Mouse (Mus musculus) lung, embryonic 15.5 days (tissue): ENCODE measurements at regions not wholly inside any gene's neighbourhood (a gene's known extent, or its start where the extent isn't known, plus 50 kb on each side); places are given as distances from the start of the nearest gene placed in this dataset.

Experiments used
- ATAC-seq: fragments of 200-750 bp; cut with Nextera tagmentation; 2 replicates; pipeline ENCODE4 v1.8.0; 2017; ENCODE audit warnings: moderate number of reproducible peaks, borderline replicate concordance; ENCODE audit not compliant: low FRiP score, low TSS enrichment; ENCODE audit errors: extremely low read depth
- H3K27ac ChIP-seq: fragments of 300-500 bp; sonication (generic); 2 replicates; pipeline ENCODE4 v1.5.1; 2015; ENCODE audit warnings: moderate library complexity, mild to moderate bottlenecking, inconsistent platforms
- H3K27me3 ChIP-seq: fragments of 300-500 bp; sonication (generic); 2 replicates; pipeline ENCODE4 v1.6.1; 2015; ENCODE audit warnings: inconsistent platforms
- H3K36me3 ChIP-seq: fragments of 300-500 bp; sonication (generic); 2 replicates; pipeline ENCODE4 v1.6.1; 2015; ENCODE audit warnings: inconsistent platforms
- H3K4me1 ChIP-seq: fragments of 300-500 bp; sonication (generic); 2 replicates; pipeline ENCODE4 v1.6.1; 2015; ENCODE audit warnings: inconsistent platforms
- H3K4me2 ChIP-seq: fragments of 300-500 bp; sonication (generic); 2 replicates; pipeline ENCODE4 v1.6.1; 2015; ENCODE audit warnings: inconsistent platforms, mild to moderate bottlenecking, moderate library complexity
- H3K4me3 ChIP-seq: fragments of 300-500 bp; sonication (generic); 2 replicates; pipeline ENCODE4 v1.5.1; 2015; ENCODE audit warnings: mild to moderate bottlenecking, inconsistent platforms
- H3K9ac ChIP-seq: fragments of 300-500 bp; sonication (generic); 2 replicates; pipeline ENCODE4 v1.6.1; 2015; ENCODE audit warnings: inconsistent platforms
- H3K9me3 ChIP-seq: fragments of 300-500 bp; sonication (generic); 2 replicates; pipeline ENCODE4 v1.6.1; 2016; ENCODE audit warnings: inconsistent platforms
- WGBS: fragments of 180-500 bp; shearing (Covaris S2); methylation state at CpG from one replicate; pipeline ENCODE4 v1.1.7; 2015; 5-methylcytosine and 5-hydroxymethylcytosine counted together

DNA sequence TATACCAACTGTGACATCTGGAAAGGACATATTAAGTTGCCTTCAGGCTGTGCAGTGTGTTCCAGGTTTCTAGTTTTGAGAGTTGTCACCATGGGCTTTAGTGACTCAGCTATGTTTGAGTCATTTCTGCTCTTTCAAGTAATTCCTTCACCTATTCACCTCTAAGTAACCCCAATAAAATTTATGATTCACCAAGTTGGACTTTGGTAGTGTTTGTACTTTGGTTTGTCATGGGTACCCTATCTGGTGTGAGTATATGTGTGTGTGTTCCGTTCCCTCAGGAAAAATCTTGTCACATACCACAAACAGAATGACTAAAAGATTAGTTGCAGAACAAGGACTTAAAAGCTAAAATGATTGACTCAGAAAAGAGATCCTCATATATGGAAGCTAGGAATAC is 76.8 kb upstream of the Crbn start:
- H3K4me3 ChIP-seq = no peak overlapping the region
- no peak overlapping the region for H3K4me2 ChIP-seq
- H3K4me1 ChIP-seq = no peaks in the 10 kb centered on the region
- H3K9me3 ChIP-seq = no peaks in the 10 kb centered on the region
- no peaks in the 10 kb centered on the region for H3K27me3 ChIP-seq
- H3K27ac ChIP-seq = no peak overlapping the region
- 89% methylated on average over 1 of the region's 1 CpGs for WGBS
- H3K9ac ChIP-seq = no peak overlapping the region
- no peaks in the 10 kb centered on the region for H3K36me3 ChIP-seq
- ATAC-seq = no peak

DNA sequence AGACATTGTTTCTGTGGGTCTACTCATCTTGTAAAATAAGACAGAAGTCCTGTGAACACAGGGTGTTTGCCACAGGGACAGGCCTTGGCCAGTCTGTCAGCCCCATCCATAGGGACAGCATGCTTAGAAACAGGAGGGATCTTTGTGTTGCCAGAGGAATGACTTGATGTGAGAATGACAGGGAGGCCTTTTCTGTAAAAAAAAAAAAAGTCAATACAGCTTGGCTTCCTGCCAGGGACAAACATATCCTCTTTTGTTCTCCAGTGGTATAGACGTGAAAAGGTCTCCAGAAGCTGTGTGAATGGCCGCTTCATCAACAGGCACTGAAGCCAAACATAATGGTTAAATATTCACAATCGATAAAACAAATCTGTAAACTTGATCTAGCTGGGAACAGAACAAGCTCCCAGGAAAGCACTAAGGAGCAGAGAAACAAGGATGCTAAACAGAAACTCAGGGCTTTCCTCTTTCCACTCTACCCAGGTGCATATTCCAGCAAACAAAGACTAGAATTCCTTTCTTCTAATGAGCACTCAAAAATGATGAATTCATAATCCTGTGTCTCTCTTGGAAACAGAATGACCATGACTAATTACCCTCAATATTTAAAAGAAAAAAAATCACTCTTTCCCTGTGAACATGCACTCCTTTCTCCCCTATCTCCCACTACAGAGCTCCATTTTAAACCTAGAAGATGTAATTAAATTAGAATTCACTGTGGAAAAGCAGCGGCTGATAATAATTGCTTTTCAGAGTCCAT is 92.2 kb upstream of the Crbn start:
- H3K4me2 ChIP-seq = no peak overlapping the region
- no peak overlapping the region for H3K9ac ChIP-seq
- no peak overlapping the region for H3K4me3 ChIP-seq
- ATAC-seq = no peak
- no peaks in the 10 kb centered on the region for H3K27me3 ChIP-seq
- WGBS = 62% methylated on average over 4 of the region's 4 CpGs
- no peaks in the 10 kb centered on the region for H3K36me3 ChIP-seq
- no peak overlapping the region for H3K27ac ChIP-seq
- H3K9me3 ChIP-seq = no peaks in the 10 kb centered on the region
- no peaks in the 10 kb centered on the region for H3K4me1 ChIP-seq

DNA sequence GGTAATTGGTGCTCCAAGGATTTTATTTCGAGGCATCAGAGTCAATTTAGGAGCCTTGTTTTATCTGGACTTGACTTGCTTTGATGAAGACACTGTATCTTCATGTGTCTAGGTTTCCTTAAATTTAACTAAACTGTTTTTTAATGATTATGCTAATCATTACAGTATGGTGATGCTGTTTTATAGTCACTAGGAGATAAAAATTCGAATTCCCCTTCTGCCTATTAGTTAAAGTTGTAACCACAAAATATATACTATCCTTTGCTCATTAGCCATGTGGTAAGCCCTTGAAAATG is 92.7 kb upstream of the Crbn start:
- Histone ChIP-seq H3K36me3 (no peaks in the 10 kb centered on the region), H3K9me3 (no peaks in the 10 kb centered on the region), H3K27me3 (no peaks in the 10 kb centered on the region), H3K4me2 (no peak overlapping the region), H3K4me1 (no peaks in the 10 kb centered on the region), H3K4me3 (no peak overlapping the region), H3K9ac (no peak overlapping the region), H3K27ac (no peak overlapping the region)
- 44% methylated on average over 2 of the region's 2 CpGs for WGBS
- ATAC-seq = no peak

DNA sequence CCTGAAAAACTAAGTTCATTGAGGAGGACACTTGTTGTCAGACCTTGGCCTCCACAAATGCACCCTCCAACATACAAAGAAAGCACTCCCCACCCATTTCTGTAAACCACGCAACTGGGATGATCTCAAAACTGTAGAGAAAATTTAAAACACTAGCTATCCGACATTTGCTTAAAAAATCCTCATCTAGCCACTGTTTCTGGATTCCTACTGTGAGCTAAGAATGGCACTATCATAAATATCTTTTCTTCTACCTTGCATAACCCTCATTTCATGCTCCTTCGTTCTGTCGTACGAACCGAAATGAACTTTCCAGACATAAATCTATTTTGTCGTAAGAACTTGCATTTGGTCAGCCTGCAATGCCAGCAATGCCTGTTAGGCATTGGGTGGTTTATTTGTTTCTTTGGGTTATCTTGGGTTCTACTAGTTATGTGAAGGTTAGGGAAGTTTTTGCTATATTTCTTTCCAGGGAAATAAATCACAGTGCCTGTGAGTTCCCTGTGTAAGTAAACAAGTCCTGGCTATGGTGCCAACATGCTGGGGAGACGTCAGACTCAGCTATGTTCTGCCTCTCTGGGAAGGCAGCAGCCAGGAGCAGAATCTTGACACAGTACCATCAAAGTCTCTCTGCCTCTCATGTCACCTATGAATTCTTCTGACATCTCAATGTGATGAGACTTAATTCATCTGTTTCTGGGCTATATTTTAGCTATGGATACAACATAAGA is 104.2 kb upstream of the Crbn start:
- H3K4me2 ChIP-seq = no peak overlapping the region
- WGBS = 75% methylated on average over 8 of the region's 8 CpGs
- H3K9ac ChIP-seq = no peak overlapping the region
- H3K9me3 ChIP-seq = no peaks in the 10 kb centered on the region
- no peaks in the 10 kb centered on the region for H3K4me1 ChIP-seq
- H3K27me3 ChIP-seq = no peaks in the 10 kb centered on the region
- no peak overlapping the region for H3K27ac ChIP-seq
- H3K4me3 ChIP-seq = no peak overlapping the region
- ATAC-seq = no peak
- no peaks in the 10 kb centered on the region for H3K36me3 ChIP-seq

DNA sequence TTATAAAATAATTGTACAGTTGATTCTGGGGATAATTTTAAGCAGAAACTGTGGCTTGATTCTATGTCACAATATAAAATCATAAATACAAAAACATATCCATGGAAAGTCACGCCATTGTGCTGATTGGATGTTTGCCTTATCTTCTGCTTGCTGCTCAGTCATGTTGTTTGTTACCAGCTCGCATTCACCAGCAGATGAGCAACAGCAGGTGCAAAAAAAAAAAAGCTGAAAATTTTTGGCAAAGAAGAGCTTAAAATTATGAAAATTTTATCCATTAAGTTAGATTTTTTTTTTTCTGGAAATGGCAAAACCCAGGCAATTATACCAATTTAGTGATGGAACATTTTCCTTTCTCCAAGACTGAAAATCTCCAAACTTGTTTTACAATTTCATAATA is 115.2 kb upstream of the Crbn start:
- 77% methylated on average over 2 of the region's 2 CpGs for WGBS
- ATAC-seq = no peak
- H3K27me3 ChIP-seq = no peaks in the 10 kb centered on the region

DNA sequence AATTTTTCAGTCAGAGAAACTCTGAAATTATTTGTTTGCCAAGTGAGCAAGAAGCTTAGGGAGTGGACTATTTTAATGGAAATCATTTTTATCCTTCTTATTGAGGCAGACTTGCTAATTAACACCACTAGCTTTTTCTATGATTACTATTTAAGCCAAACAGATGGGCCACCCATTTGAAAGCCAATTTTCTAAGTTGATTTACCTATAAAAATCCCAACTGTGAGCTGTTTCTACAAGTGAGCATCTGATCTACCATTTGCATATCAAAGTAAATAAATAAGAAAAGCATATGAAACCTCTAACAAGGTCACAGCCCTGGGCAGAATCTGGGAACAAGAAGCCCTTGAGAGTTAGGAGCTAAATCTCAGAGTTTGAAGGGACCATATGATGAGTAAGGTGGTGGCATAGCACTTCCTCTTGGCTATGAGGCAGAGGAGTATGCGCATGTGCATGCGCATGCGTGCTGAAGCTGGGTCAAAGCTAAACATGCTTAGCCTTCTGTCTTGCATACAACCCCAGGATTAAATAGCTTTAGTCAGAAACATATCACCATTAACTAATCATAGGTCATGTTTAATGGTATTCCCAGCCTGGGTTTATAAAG is 116.9 kb upstream of the Crbn start:
- Histone ChIP-seq H3K27ac (no peak overlapping the region), H3K36me3 (no peaks in the 10 kb centered on the region), H3K27me3 (no peaks in the 10 kb centered on the region), H3K4me1 (no peaks in the 10 kb centered on the region), H3K4me3 (no peak overlapping the region), H3K9me3 (no peaks in the 10 kb centered on the region), H3K9ac (no peak overlapping the region), H3K4me2 (no peak overlapping the region)
- no peak for ATAC-seq
- WGBS = 87% methylated on average over 3 of the region's 3 CpGs

More for the DNA sequence above, 115.2 kb upstream of the Crbn start:
- no peak overlapping the region for H3K4me2 ChIP-seq
- no peak overlapping the region for H3K9ac ChIP-seq
- no peaks in the 10 kb centered on the region for H3K9me3 ChIP-seq
- H3K36me3 ChIP-seq = no peaks in the 10 kb centered on the region
- no peak overlapping the region for H3K4me3 ChIP-seq
- no peak overlapping the region for H3K27ac ChIP-seq
- H3K4me1 ChIP-seq = no peaks in the 10 kb centered on the region

DNA sequence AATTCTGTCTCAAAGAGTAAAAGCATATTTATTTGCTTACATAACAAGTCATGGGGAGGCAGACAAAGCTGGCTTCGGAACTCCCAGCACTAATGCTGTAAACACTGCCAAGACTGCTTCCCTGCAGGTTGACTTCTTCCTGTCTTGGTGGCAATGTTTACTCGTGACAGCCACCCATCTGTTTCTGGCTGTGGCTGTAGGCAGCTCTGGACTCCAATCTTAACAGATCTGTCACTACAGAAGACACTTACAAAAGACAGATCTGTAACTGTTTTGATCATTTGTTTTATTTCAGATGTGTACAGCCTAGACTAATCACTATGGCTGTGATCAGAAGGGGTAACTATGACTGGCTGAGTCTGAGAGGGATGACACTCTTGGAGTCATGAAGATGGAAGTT is 121.1 kb upstream of the Crbn start:
- H3K9ac ChIP-seq = no peak overlapping the region
- no peak overlapping the region for H3K4me2 ChIP-seq
- H3K36me3 ChIP-seq = no peaks in the 10 kb centered on the region
- H3K4me3 ChIP-seq = no peak overlapping the region
- no peak for ATAC-seq
- H3K27me3 ChIP-seq = no peaks in the 10 kb centered on the region
- H3K27ac ChIP-seq = no peak overlapping the region
- WGBS = 10% methylated on average over 2 of the region's 2 CpGs
- no peaks in the 10 kb centered on the region for H3K4me1 ChIP-seq
- H3K9me3 ChIP-seq = no peaks in the 10 kb centered on the region

DNA sequence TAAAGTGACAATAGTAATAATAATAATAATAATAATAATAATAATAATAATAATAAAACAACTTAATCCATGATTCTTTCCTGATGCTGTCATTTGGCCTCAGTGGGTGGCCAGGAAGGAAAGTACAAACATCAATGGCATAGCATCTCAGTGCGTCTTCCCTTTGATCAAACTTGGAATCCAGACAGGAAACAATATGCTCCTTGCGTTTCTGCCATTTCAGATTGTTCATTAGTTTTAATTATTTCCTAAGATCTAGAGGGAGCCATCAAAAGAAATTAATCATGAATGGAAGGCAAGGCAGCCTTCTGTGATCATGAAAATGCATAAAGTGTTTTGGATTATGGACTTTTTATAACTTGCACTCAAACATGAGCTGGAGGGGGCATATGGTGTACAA is 125.6 kb upstream of the Crbn start:
- Histone ChIP-seq H3K9me3 (no peaks in the 10 kb centered on the region), H3K4me2 (no peak overlapping the region), H3K36me3 (no peaks in the 10 kb centered on the region), H3K4me3 (no peak overlapping the region), H3K27me3 (no peaks in the 10 kb centered on the region), H3K27ac (no peak overlapping the region), H3K4me1 (no peaks in the 10 kb centered on the region), H3K9ac (no peak overlapping the region)
- ATAC-seq = no peak
- WGBS = 58% methylated on average over 2 of the region's 2 CpGs

DNA sequence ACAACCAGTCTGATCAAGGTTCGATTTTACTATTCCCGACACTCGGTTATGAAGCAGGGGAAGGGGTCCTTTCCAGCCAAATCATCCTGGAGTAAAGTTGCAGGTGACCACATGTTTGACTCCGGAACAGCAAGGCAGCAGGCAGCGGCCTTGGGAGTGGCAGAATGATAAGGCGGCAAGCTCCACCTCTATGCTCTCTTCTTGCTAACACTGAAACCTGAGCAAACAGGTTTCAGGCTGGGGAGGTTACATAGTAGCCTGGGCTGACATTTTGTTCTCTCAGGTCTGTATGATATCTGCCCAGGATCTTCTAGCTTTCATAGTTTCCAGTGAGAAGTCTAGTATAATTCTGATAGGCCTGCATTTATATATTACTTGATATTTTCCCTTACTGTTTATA is 133.7 kb upstream of the Crbn start:
- Histone ChIP-seq H3K9me3 (no peaks in the 10 kb centered on the region), H3K4me1 (no peaks in the 10 kb centered on the region), H3K4me3 (no peak overlapping the region), H3K4me2 (no peak overlapping the region), H3K27ac (no peak overlapping the region), H3K36me3 (no peaks in the 10 kb centered on the region), H3K27me3 (no peaks in the 10 kb centered on the region), H3K9ac (no peak overlapping the region)
- ATAC-seq = no peak
- 61% methylated on average over 6 of the region's 6 CpGs for WGBS

DNA sequence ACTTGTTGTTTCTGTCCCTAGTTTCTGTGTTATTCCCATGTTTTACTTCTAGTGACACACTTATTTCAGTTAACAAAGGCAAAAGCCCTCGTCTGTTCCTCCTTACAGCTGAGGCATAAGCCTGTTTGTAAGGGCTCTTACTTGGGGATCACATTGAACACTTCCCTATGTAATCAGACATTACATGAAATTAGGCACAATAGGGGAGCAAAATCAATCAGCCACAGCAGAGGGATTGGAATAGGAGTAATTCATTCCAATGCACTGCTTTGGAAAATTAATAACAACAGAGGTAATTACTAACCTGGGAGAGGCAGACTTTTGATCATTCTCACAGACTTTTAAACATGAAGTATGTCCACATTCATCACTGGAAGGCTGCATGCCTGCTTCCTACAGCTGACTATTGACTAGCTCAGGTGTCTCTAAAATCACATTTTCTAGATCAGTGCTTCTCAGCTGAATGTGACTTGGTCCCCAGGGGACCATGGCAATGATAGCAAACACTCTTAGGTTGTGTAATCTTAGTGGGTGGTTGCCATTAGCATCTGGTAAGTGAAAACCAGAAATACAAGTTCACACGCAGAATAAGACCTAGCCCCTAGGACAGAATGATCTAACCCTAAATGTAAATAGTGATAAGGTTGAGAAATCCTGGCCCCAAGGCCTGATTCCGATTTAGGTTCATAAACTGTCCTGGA is 146.5 kb upstream of the Crbn start:
- WGBS = 37% methylated on average over 3 of the region's 3 CpGs
- Histone ChIP-seq H3K36me3 (no peaks in the 10 kb centered on the region), H3K4me2 (no peak overlapping the region), H3K9me3 (no peaks in the 10 kb centered on the region), H3K27ac (no peak overlapping the region), H3K9ac (no peak overlapping the region), H3K4me3 (no peak overlapping the region), H3K27me3 (no peaks in the 10 kb centered on the region), H3K4me1 (no peaks in the 10 kb centered on the region)
- no peak for ATAC-seq

DNA sequence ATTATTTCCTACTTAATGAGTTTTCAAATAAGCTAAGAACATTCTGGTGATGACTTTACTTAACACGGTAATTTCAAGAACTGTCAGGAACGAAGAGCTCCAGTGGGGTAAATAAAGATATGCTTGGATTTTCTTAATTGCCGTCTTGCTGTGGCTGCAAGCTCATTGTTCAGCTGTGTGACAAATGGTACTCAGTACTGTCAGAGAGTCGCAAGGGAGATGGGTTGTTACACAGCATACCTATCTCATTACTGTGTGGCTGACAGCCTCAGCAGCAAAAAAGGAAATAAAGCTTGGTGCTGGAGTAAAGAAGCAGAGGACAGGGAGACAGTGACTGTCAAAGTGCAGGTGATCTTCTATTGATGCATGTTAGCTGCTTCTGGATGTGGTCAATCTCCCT is 151.0 kb upstream of the Crbn start:
- Histone ChIP-seq H3K4me2 (no peak overlapping the region), H3K27me3 (no peaks in the 10 kb centered on the region), H3K27ac (no peak overlapping the region), H3K4me3 (no peak overlapping the region), H3K9ac (no peak overlapping the region), H3K4me1 (no peaks in the 10 kb centered on the region), H3K9me3 (no peaks in the 10 kb centered on the region), H3K36me3 (no peaks in the 10 kb centered on the region)
- no peak for ATAC-seq
- WGBS = 48% methylated on average over 4 of the region's 4 CpGs

DNA sequence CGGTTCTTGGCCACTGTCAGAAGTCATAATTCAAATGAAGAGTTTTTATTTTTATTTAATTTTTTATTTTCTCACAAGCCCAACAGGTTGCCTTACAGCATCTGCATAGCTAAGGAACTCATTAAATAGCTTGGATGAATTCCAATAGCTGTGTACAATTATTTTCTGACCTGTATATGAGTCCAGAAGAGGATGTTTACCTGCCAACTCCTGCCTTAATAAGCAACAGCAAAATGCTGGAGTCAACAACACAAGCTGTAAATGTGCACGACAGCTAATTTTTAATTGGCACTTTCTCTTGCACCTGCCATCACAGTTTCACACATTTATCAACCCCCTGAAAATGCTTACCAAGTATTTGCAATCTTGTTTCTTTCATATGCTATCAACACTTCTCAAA is 161.4 kb upstream of the Crbn start:
- Histone ChIP-seq H3K4me2 (no peak overlapping the region), H3K4me3 (no peak overlapping the region), H3K4me1 (no peaks in the 10 kb centered on the region), H3K9me3 (no peaks in the 10 kb centered on the region), H3K27me3 (no peaks in the 10 kb centered on the region), H3K27ac (no peak overlapping the region), H3K36me3 (no peaks in the 10 kb centered on the region), H3K9ac (no peak overlapping the region)
- 73% methylated on average over 2 of the region's 2 CpGs for WGBS
- ATAC-seq = no peak
